Mouse (Mus musculus) G1E-ER4 (cell line): ENCODE measurements around the gene Fem1b. TPM values are rescaled to one million over a fixed set of nuclear protein-coding genes. Genes with fewer than 3 reads are reported as not detected.

ENCODE experiments used
- GATA1 ChIP-seq: IDR thresholded peaks from one replicate; pipeline ENCODE4 v1.8.0; 2012; ENCODE audit warnings: low read length, inconsistent platforms
- polyA plus RNA-seq: library from polyadenylated mRNA; stranded (reverse); fragments of >175 nt; gene quantifications from 2 replicates; pipeline ENCODE4 v1.2.3, GENCODE M21; 2012

Fem1b gene
- polyA plus RNA-seq, 1 experiment: 17.7 TPM

DNA sequence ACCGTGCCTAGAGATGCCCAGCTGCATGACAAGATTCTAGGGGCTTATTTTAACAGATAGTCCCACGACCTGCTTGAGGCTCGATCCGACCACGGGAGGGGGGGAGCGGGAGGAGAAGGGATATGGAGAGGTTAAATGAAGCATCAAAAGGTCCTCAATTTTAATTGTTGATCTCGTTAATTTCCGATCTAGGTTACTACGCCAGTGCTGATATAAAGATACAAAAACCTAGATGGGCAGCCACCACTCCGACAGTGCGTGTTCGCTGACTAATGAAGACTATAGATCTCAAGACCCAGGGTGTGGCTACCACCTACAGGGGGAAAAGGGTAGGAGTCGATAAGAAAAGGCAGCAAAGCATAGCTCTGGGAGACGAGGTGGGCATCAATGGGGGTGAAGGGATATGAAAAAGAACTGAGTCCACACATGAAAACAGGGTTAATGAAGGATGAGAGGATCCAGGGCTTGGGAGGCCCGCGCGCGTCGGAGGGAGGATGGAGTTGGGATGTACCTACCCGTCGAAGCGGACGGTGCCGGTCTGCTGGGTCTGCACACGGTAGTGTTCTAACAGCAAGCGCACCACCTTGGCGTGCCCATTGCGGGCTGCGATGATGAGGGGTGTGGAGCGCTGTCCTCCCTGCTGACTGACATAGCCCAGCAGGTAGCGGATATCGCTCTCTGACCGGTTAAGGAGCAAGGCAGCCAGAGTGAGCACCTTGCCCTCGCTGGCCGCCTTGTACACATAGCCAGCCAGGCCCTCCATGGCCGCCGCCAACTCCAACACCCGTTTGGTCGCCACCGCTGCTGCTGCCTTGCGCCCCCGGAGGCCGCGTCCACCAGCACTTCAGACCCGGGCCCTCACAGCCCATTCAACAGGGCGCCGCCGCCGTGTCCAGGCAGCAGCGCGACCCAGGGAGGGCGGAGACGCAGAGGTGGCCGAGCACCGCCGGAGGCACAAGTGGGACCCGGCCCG, 905 bp downstream of the Fem1b start:
- TF ChIP-seq GATA1: no peak

DNA sequence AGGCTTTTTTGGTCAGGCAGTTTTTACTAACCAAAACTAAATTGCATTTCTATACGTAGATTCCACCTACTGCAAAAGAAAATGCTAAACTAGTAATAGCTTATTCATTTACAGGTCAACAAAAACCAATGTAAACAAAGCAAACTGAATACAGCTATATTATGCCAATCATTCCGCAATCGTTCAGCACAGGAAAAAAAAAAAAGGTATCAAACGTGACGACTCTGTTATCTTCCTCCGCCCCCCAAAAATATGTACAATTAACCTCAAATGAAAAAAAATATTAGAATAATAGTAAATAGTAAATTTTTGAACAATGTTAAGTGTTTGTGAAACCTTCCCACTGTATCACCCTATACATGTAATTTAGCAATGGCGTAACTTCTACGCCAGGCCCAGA, 1.6 kb downstream of the Fem1b start:
- TF ChIP-seq GATA1: no peak

DNA sequence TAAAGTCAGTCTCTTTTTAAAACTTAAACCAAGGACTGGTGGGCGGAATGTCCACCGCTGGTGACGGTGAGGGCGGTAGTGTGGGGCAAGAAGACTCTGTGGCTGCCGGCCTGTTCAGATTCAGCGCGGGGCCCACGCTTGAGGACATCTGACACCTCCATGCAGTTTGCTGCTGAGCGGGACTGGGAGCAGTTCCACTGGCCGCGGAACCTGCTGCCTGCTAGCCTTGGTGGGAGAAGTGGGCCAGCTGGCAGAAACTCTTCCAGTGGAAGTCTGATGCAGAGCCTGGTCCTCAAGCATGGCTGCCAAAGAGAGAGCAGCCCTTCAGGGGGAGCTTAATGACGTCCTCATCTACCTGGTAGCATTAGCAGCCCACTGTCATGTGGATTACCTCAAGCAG, 21.9 kb downstream of the Fem1b start:
- no peak for TF ChIP-seq GATA1

DNA sequence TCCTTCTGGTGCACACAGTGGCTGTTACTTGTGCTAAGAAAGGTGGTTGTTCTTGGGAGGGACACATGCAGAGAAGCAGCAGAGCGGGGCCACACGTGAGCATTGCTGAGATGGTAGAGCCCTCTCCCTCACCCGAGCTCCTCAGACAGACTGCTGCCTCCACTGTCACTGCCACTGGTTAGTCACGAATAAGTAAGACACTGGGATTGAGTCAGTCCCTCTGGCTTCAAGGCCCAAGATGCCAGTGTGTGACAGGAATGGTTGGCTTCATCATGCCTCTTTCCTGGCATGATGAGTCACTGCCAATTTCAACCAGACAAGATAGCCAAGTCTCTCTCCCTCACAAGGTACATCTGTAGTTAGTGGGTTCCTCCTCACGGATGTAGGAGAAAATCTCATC, 25.0 kb downstream of the Fem1b start:
- TF ChIP-seq GATA1: no peak

DNA sequence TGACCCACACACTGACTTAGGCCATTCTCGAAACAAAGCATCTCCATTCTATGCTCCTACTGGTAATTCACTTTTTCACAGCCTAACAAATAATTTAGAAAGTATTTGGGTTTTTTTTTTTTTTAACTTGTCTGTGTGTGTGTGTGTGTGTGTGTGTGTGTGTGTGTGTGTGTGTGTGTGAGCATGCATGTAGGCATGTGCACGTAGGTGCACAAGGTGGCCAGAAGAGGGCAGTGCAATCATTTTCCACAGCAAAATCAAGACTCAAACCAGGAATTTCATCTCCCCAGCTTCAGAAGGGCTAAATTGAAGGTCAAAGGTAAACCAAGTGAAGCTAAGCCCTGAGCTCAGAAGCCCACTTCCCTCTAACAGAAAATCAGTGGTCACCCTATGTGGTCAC, 27.5 kb downstream of the Fem1b start:
- no peak for TF ChIP-seq GATA1

DNA sequence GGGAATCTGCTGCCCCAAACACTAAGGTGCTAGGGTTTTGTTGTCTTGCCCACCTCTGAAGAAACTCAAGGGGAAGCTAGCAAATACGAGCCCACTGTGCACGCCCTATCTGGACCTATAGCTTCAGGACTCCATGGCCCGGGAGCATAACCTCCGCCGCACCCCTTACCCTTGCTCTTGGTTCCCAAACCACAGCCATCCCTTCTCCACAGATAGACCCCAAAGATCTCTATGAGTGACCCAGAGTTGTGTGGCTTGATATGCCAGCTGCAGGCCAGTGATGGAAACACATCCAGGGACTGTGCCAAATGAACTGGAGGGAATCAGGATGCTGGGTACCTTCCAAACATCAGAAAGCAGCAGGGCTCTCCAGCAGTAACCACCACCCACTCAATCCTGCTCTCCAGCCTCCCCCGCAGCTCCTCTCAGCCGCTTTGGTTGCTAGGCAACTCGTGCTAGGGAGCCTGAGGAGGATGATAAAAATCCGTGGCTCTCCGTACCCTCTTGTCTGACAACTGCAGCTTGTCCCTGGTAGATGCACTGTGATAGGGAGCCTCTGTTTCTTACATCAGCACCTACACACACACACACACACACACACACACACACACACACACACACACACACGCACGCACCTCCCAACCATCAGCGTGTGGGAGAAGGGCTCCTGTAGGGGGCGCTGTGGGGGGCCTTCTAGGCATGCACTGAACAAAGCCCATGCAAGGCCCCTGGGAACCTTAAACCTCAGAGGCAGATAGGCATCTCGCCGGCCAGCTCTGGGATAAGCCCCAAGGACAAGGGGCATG, 28.6 kb downstream of the Fem1b start:
- peak; percentile 68 for TF ChIP-seq GATA1

DNA sequence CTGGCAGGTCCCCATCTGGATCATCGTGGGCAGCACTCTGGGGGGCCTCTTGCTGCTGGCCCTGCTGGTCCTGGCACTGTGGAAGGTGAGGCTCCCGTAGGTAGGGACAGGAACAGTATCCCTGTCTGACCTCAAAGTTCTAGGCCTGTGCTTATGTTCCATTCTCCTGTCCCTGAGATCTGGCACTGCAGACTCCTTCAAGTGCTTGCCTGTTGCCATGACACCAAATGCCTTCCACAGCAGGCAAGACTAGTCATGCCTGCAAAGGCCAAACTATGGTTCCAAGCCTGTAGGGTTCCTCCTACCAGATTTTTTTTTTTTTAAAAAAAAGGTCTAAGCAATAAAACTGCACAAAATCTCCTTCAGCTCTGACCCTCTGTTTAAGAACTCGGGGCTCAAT, 29.8 kb downstream of the Fem1b start:
- no peak for TF ChIP-seq GATA1

DNA sequence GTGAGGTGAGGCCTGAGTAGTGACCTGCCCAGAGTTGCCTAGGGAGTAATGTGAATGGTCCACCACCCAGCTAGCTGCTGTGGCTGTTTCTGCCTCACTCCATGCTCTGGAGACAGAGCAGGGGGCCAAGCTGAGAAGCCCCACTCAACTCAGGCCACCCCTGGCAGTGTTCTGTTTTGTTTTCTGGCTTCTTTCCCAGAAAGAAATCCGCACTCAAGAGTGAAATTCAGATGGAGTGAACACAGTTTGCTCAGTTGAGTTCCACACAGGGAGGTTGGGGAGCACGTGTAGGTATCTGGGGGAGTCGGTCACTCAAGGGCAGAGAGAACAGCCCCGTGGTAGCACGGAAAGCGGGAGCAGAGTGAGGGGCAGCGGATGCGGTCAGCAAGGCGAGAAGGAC, 33.0 kb downstream of the Fem1b start:
- TF ChIP-seq GATA1: no peak

DNA sequence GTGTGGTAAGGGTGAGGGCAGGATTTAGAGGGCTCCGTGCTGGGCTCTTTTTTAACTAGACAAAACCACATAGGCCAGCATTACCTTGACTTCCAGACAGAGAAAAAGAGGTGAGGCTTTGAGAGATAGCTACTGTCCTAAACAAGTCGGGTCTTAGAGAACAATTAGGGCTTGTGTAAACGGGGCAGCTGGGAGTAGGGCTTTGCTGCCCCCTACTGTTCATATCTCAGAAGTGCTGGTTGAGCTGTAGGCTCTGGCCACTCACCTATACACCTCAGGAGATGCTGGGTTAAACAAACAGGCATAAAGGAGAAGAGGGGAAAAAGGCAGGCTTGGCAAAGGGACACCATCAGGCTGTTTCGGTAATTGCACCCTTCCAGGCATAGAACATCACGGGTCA, 34.3 kb downstream of the Fem1b start:
- TF ChIP-seq GATA1: no peak

DNA sequence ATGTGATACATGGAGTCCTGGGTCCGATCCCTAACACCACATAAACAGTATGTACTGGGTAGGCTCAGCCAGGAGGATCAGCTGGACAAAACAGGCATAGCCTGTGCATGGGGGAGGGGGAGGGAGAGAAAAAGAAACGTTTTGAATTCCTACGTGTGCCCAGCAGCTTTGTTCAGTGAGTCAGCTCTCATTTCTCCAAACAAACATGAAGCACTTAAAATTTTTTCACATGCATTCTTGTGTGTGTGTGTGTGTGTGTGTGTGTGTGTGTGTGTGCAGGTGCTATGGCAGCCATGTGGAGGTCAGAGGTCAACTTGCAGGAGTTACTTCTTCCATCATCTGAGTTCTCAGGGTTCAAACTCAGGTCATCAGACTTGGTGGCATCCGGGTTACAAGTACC, 36.3 kb downstream of the Fem1b start:
- TF ChIP-seq GATA1: no peak

DNA sequence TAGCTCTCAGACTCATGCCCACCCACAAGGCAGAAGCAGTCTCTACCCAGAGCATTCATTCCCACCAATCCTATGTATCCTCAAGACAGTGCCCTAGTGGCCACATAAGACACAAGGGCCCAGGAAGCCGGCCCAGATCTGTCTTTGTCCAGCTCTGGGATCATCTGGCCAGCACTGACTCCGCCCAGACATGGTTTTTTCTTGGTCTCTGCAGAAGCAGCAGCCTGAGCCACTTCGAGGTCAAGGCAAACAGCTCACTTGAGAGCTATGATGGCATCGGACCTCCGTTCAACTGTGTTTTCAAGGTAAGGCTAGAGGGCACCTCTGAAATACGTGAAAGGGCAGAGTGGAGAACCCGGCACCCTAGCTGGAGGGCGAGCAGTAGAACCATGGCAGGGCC, 39.0 kb downstream of the Fem1b start:
- no peak for TF ChIP-seq GATA1

DNA sequence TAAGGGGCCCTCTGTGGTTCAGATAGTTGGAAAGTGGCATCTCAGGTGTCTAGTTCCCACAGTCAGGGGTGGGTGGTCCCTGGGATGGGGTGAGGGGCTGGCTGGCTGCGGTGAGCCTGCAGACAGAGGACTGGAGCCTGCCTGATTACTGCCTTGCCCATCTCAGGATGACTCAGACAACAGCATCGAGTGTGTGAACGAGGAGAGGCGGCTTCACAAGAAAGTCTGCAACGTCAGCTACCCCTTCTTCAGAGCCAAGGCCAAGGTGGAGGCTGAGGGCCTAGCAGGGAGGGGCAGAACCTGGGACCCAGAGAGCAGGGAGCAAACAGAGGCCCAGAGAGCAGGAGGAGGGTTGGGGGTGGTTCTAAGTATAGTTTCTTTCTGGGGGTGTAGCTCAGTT, 43.4 kb downstream of the Fem1b start:
- no peak for TF ChIP-seq GATA1

DNA sequence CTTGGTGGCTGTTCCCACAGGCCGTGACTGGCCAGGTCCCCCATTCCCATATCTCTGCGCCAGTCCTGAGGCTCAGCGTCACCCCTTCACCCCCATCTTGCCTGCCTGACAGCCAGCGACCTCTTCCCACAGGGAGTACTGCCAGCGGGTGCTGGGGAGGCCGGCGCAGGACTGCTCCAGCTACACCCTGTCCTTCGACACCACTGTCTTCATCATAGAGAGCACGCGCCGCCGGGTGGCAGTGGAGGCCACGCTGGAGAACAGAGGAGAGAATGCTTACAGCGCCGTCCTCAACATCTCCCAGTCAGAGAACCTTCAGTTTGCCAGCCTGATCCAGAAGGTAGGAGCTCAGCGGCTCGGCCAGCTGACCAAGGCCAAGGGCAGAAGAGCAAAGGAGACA, 44.3 kb downstream of the Fem1b start:
- TF ChIP-seq GATA1: no peak

DNA sequence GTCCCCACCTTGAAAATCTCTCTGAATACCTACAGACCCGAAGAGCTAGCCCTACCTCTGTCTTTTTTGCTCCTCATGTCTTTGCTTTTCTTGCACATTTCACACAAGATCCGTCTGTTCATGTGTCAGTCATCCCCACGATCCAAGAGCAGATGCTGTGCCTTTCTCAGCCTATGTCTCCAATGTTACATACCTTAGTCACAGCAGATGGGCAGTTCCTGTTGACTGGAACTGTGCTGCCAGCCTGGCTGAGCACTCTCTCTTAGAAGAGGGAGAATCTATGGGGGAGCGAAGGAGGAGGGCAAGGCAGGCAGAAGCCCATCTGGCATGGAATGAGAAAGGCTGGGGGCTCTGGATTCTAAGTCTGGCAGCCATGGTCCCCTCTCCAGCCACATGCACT, 46.4 kb downstream of the Fem1b start:
- no peak for TF ChIP-seq GATA1

DNA sequence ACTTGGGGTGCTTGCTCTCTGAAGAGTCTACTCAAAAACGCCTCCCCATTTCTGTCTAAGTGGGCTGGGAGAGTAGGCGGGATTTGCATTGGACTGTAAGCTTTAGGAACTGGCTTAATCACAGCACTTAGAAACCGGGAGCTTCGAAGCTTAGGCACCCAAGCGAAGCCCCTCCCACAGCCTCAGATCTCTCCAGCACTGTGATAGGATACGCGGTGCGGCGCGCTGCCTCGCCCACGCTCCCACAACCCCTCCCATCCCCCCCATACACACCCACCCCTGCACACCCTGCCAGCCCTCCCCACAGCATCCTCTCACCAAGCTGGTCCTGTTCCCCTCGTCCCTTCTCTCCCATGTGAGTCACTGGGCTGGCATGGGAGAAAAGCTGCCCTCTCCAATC, 48.3 kb downstream of the Fem1b start:
- no peak for TF ChIP-seq GATA1

DNA sequence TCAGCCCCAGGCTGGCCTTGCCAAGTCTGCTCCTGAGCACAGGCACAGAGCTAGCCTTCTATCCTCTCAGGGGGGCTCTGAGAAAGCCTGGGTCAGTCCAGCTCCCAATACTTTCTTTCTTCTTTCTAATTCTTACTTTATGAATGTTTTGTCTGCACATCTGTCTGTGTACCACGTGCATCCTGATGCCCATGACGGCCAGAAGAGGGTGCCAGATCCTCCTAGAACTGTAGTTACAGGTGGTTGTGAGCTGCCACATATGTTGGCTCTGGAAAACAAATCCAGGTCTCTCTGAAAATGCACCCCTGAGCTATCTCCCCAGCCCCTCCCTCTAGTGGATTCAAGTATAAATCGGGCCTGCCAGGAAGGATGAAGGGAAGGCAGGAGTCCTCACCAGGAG, 52.1 kb downstream of the Fem1b start:
- no peak for TF ChIP-seq GATA1

DNA sequence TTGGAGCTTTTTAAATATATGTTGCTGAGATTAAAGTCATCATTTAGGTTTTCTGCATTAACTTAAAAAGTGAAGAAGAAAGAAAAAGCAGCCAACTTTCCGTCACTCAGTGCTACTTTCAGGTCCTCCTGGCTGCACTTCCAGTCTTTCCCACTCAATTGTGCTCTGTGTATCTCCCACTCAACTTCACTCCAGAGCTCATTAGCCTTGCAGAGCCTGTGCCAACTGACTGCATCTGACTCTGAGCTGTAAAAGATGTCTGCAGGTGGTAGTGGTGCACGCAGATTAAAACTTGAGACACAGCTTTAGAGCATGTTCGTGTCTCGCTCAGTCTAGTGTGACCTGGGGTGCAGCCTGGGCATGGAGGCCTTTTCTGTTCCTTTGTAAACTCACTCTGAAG, 53.4 kb downstream of the Fem1b start:
- TF ChIP-seq GATA1: no peak

DNA sequence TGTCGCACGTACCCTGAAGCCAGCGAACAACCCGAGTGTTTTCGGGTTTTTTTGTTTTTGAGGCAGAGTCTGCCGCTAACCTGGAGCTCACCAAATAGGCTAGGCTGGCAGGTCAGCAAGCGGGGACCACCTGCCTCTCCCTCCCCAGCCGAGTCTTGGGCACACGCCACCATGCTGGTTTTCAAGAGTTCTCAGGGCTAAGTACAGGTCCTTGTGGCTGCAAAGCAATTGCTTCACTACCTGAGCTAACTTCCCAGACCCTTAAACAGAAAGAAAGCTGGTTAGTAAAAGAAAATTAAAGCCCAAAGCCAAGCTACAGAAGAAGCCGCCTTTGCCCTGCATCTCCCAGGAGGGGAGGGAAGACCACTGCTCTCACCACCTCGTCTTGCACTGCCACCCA, 61.4 kb downstream of the Fem1b start:
- no peak for TF ChIP-seq GATA1
